In genomic region chr12:117627311-117627710, GRCm38 (mm10) we compare ENCODE assay signal across 12 mouse cellular contexts.
A peak's percentile ranks its signal among the peaks of the same experiment; 100 is the strongest.
DNase-seq lines count a peak whose midpoint lies in the region; ATAC-seq lines count a peak whose summit lies in the region.
"Had no signal": no experiment of that assay in that cellular context is flagged by ENCODE, and none has a peak within 500 bp of the region (broad histone marks: within the 10 kb centered on the region; RNA-seq: fewer than 3 reads in every experiment).

No protein-coding gene starts in this region.

- no peak overlapping the region for H3K4me2 ChIP-seq in midbrain, embryonic 12.5 days (replicated peaks)
- H3K4me2 ChIP-seq in embryonic facial prominence, embryonic 15.5 days (replicated peaks) = no peak overlapping the region
- no peak overlapping the region for H3K4me2 ChIP-seq in neural tube, embryonic 15.5 days
- H3K4me2 ChIP-seq: embryonic facial prominence, embryonic 12.5 days; limb, embryonic 15.5 days had no signal

- H3K27me3 ChIP-seq in midbrain, embryonic 12.5 days = no peaks in the 10 kb centered on the region; the same call in 1 of the 2 replicates
- H3K27me3 ChIP-seq in midbrain, embryonic 10.5 days (ENCODE audit: low read depth, poor library complexity, severe bottlenecking) = no peaks in the 10 kb centered on the region
- no peaks in the 10 kb centered on the region for H3K27me3 ChIP-seq in embryonic facial prominence, embryonic 15.5 days
- H3K27me3 ChIP-seq in neural tube, embryonic 15.5 days (replicated peaks) = peaks cover 9% of the 10 kb centered on the region; the same call in 1 of the 2 replicates
- H3K27me3 ChIP-seq: embryonic facial prominence, embryonic 12.5 days; limb, embryonic 15.5 days; megakaryocyte, embryonic 14.5 days had no signal

- no peak for DNase-seq in midbrain, embryonic 10.5 days (ENCODE audit: low spot score)
- DNase-seq in kidney, adult 9 months = peak; percentile 17
- no peak for DNase-seq in ovary, postnatal 36 days (ENCODE audit: low spot score)
- DNase-seq in layer of hippocampus, postnatal 25 days (ENCODE audit: extremely low spot score in 1 of 2, low spot score in 1 of 2) = no peak
- no peak for DNase-seq in layer of hippocampus, adult 11-12 months (ENCODE audit: low spot score)
- DNase-seq: thymus, adult 2 months had no signal

- peak; percentile 86 for ATAC-seq in midbrain, embryonic 12.5 days (ENCODE audit: low FRiP score, low read depth)
- peak; percentile 82 for ATAC-seq in embryonic facial prominence, embryonic 15.5 days (ENCODE audit: insufficient number of reproducible peaks, low FRiP score, low TSS enrichment, low read depth)
- peak; percentile 86 for ATAC-seq in neural tube, embryonic 15.5 days (ENCODE audit: low FRiP score)

- 52% methylated on average over 2 of the region's 2 CpGs for WGBS in midbrain, embryonic 12.5 days
- WGBS in midbrain, embryonic 10.5 days = 66% methylated on average over 2 of the region's 2 CpGs
- 42% methylated on average over 2 of the region's 2 CpGs for WGBS in embryonic facial prominence, embryonic 15.5 days
- WGBS in neural tube, embryonic 15.5 days = 11% methylated on average over 2 of the region's 2 CpGs

- H3K4me3 ChIP-seq in midbrain, embryonic 12.5 days = no peak overlapping the region
- no peak overlapping the region for H3K4me3 ChIP-seq in midbrain, embryonic 10.5 days
- H3K4me3 ChIP-seq in embryonic facial prominence, embryonic 15.5 days (replicated peaks) = no peak overlapping the region
- H3K4me3 ChIP-seq in neural tube, embryonic 15.5 days (replicated peaks) = no peak overlapping the region
- H3K4me3 ChIP-seq: embryonic facial prominence, embryonic 12.5 days; limb, embryonic 15.5 days; megakaryocyte, embryonic 14.5 days had no signal

- H3K4me1 ChIP-seq in midbrain, embryonic 12.5 days = peaks cover 12% of the 10 kb centered on the region; the same call in 1 of the 2 replicates
- H3K4me1 ChIP-seq in midbrain, embryonic 10.5 days = peaks cover 5% of the 10 kb centered on the region; the same call in 1 of the 2 replicates
- H3K4me1 ChIP-seq in embryonic facial prominence, embryonic 15.5 days = no peaks in the 10 kb centered on the region
- peaks cover 17% of the 10 kb centered on the region for H3K4me1 ChIP-seq in neural tube, embryonic 15.5 days
- H3K4me1 ChIP-seq: limb, embryonic 15.5 days; megakaryocyte, embryonic 14.5 days had no signal

- no peak overlapping the region for H3K9ac ChIP-seq in midbrain, embryonic 12.5 days (replicated peaks)
- H3K9ac ChIP-seq in embryonic facial prominence, embryonic 15.5 days = no peak overlapping the region
- no peak overlapping the region for H3K9ac ChIP-seq in neural tube, embryonic 15.5 days (replicated peaks)
- H3K9ac ChIP-seq: embryonic facial prominence, embryonic 12.5 days; limb, embryonic 15.5 days had no signal

- H3K9me3 ChIP-seq in midbrain, embryonic 12.5 days = no peaks in the 10 kb centered on the region
- H3K9me3 ChIP-seq in midbrain, embryonic 10.5 days (replicated peaks) = no peaks in the 10 kb centered on the region
- H3K9me3 ChIP-seq in embryonic facial prominence, embryonic 15.5 days (replicated peaks) = no peaks in the 10 kb centered on the region
- H3K9me3 ChIP-seq in neural tube, embryonic 15.5 days (replicated peaks) = no peaks in the 10 kb centered on the region
- H3K9me3 ChIP-seq: embryonic facial prominence, embryonic 12.5 days; limb, embryonic 15.5 days; megakaryocyte, embryonic 14.5 days had no signal

- no peak overlapping the region for H3K27ac ChIP-seq in midbrain, embryonic 12.5 days (replicated peaks)
- no peak overlapping the region for H3K27ac ChIP-seq in midbrain, embryonic 10.5 days (replicated peaks)
- no peak overlapping the region for H3K27ac ChIP-seq in embryonic facial prominence, embryonic 15.5 days (replicated peaks)
- H3K27ac ChIP-seq in neural tube, embryonic 15.5 days (replicated peaks) = no peak overlapping the region
- H3K27ac ChIP-seq: embryonic facial prominence, embryonic 12.5 days; limb, embryonic 15.5 days had no signal

- H3K36me3 ChIP-seq in midbrain, embryonic 12.5 days = no peaks in the 10 kb centered on the region
- H3K36me3 ChIP-seq in midbrain, embryonic 10.5 days = no peaks in the 10 kb centered on the region
- no peaks in the 10 kb centered on the region for H3K36me3 ChIP-seq in embryonic facial prominence, embryonic 15.5 days
- no peaks in the 10 kb centered on the region for H3K36me3 ChIP-seq in neural tube, embryonic 15.5 days
- H3K36me3 ChIP-seq: embryonic facial prominence, embryonic 12.5 days; limb, embryonic 15.5 days had no signal
